Mouse (Mus musculus) heart, embryonic 16.5 days (tissue): ENCODE measurements around the gene Cfhr1. TPM values are rescaled to one million over a fixed set of nuclear protein-coding genes. Genes with fewer than 3 reads are reported as not detected.

Experiments used
- ATAC-seq: fragments of 200-750 bp; cut with Nextera tagmentation; replicated peaks from 2 replicates; pipeline ENCODE4 v1.8.0; 2017; ENCODE audit warnings: moderate number of reproducible peaks; ENCODE audit not compliant: insufficient read depth, low FRiP score; ENCODE audit errors: extremely low read depth
- H3K27ac ChIP-seq: fragments of 300-500 bp; sonication (generic); 2 replicates; pipeline ENCODE4 v1.5.1; 2014; ENCODE audit warnings: mild to moderate bottlenecking, low read length, control low read depth, moderate library complexity
- H3K27me3 ChIP-seq: fragments of 300-500 bp; sonication (generic); 2 replicates; pipeline ENCODE4 v1.6.1; 2014; ENCODE audit warnings: low read length, mixed read lengths; ENCODE audit not compliant: control insufficient read depth, insufficient read depth
- H3K36me3 ChIP-seq: fragments of 300-500 bp; sonication (generic); 2 replicates; pipeline ENCODE4 v1.6.1; 2014; ENCODE audit not compliant: control insufficient read depth, insufficient read depth
- H3K4me1 ChIP-seq: fragments of 300-500 bp; sonication (generic); 2 replicates; pipeline ENCODE4 v1.6.1; 2014; ENCODE audit warnings: low read length, mixed read lengths; ENCODE audit not compliant: control insufficient read depth, insufficient read depth
- H3K4me2 ChIP-seq: fragments of 300-500 bp; sonication (generic); 2 replicates; pipeline ENCODE4 v1.6.1; 2014; ENCODE audit warnings: low read depth, mild to moderate bottlenecking, control low read depth, low read length
- H3K4me3 ChIP-seq: fragments of 300-500 bp; sonication (generic); 2 replicates; pipeline ENCODE4 v1.5.1; 2014; ENCODE audit warnings: mild to moderate bottlenecking, control low read depth, low read length
- H3K9ac ChIP-seq: fragments of 300-500 bp; sonication (generic); 2 replicates; pipeline ENCODE4 v1.6.1; 2014; ENCODE audit warnings: low read length, control low read depth
- H3K9me3 ChIP-seq: fragments of 300-500 bp; sonication (generic); replicated peaks from 2 replicates; pipeline ENCODE4 v1.6.1; 2016; ENCODE audit warnings: low read length; ENCODE audit not compliant: control insufficient read depth
- WGBS: fragments of 180-500 bp; shearing (Covaris S2); extraction: QIAGEN DNeasy Blood & Tissue Kit; methylation state at CpG from one replicate; pipeline ENCODE4 v1.1.7; 2014; 5-methylcytosine and 5-hydroxymethylcytosine counted together
- polyA plus RNA-seq: library from polyadenylated mRNA; unstranded; fragments of >200 nt; fragmentation: Nextera tagmentation; extraction: Ambion mirVana; gene quantifications from 2 replicates; pipeline ENCODE4 v1.2.1, GENCODE M21; 2015

Gene Cfhr1
- polyA plus RNA-seq, result not detected in 2 replicates

- 64% methylated on average over 1 of the region's 1 CpGs for WGBS
- no peaks in the 10 kb centered on the region for H3K4me1 ChIP-seq
- H3K9ac ChIP-seq, result no peak within 1 kb of the TSS
- no peak within 1 kb of the TSS for H3K27ac ChIP-seq
- no peak for ATAC-seq
- H3K9me3 ChIP-seq, result no peaks in the 10 kb centered on the region
- no peaks in the 10 kb centered on the region for H3K27me3 ChIP-seq
- H3K4me3 ChIP-seq, result no peak within 1 kb of the TSS
- no peak within 1 kb of the TSS for H3K4me2 ChIP-seq
- H3K36me3 ChIP-seq, result no peaks in the 10 kb centered on the region
Observed at GRCm38 (mm10) chr1:139560024-139560423, at the start of gene Cfhr1. Gene Cfhr1, minus strand, starts transcription at chr1:139560272.

- Histone ChIP-seq H3K9me3 (no peaks in the 10 kb centered on the region), H3K27ac (no peak overlapping the region), H3K27me3 (no peaks in the 10 kb centered on the region), H3K4me1 (no peaks in the 10 kb centered on the region), H3K4me2 (no peak overlapping the region), H3K36me3 (no peaks in the 10 kb centered on the region), H3K9ac (no peak overlapping the region), H3K4me3 (no peak overlapping the region)
- WGBS, result 77% methylated on average over 1 of the region's 1 CpGs
- ATAC-seq, result no peak
Observed at GRCm38 (mm10) chr1:139551311-139551710, 8.8 kb downstream of the Cfhr1 start.

- no peak for ATAC-seq
- 64% methylated on average over 1 of the region's 1 CpGs for WGBS
- Histone ChIP-seq H3K9me3 (no peaks in the 10 kb centered on the region), H3K4me1 (no peaks in the 10 kb centered on the region), H3K4me3 (no peak overlapping the region), H3K4me2 (no peak overlapping the region), H3K27ac (no peak overlapping the region), H3K27me3 (no peaks in the 10 kb centered on the region), H3K36me3 (no peaks in the 10 kb centered on the region), H3K9ac (no peak overlapping the region)
Observed at GRCm38 (mm10) chr1:139548536-139548935, 11.5 kb downstream of the Cfhr1 start.

- Histone ChIP-seq H3K27me3 (no peaks in the 10 kb centered on the region), H3K9me3 (no peaks in the 10 kb centered on the region), H3K4me1 (no peaks in the 10 kb centered on the region), H3K4me3 (no peak overlapping the region), H3K27ac (no peak overlapping the region), H3K4me2 (no peak overlapping the region), H3K9ac (no peak overlapping the region), H3K36me3 (no peaks in the 10 kb centered on the region)
- 85% methylated on average over 12 of the region's 12 CpGs for WGBS
- ATAC-seq, result no peak
Observed at GRCm38 (mm10) chr1:139514556-139514955, 45.5 kb downstream of the Cfhr1 start.

- Histone ChIP-seq H3K4me3 (no peak within 1 kb of the TSS), H3K27me3 (no peaks in the 10 kb centered on the region), H3K9me3 (no peaks in the 10 kb centered on the region), H3K4me1 (no peaks in the 10 kb centered on the region), H3K9ac (no peak within 1 kb of the TSS), H3K27ac (no peak within 1 kb of the TSS), H3K4me2 (no peak within 1 kb of the TSS), H3K36me3 (0 out of 2 replicates have a peak, but pooled peaks cover under 1% of the 10 kb centered on the region)
- no peak for ATAC-seq
- WGBS, result 79% methylated on average over 3 of the region's 3 CpGs
Observed at GRCm38 (mm10) chr1:139501258-139501752, 58.8 kb downstream of the Cfhr1 start, which contains the start of gene F13b. Gene F13b, plus strand, starts transcription at chr1:139501702.

GRCm38 (mm10) chr1:139499751-139500150, 60.3 kb downstream of the Cfhr1 start:
- Histone ChIP-seq H3K4me2 (no peak overlapping the region), H3K9ac (no peak overlapping the region), H3K9me3 (no peaks in the 10 kb centered on the region), H3K27me3 (no peaks in the 10 kb centered on the region), H3K27ac (no peak overlapping the region), H3K4me3 (no peak overlapping the region), H3K4me1 (no peaks in the 10 kb centered on the region), H3K36me3 (peaks cover 9% of the 10 kb centered on the region; the same call in 1 of the 2 replicates)
- ATAC-seq, result no peak

Other genes starting within 250 kb of the Cfhr1 start
- gene Crb1, start 183.2 kb downstream of the Cfhr1 start, polyA plus RNA-seq, result 0.12 and 0.27 TPM in 2 replicates
- 6.3 and 7.0 TPM in 2 replicates for gene Zbtb41, start 138.0 kb downstream of the Cfhr1 start, polyA plus RNA-seq
- 9.8 and 10.3 TPM in 2 replicates for gene Aspm, start 105.5 kb downstream of the Cfhr1 start, polyA plus RNA-seq
- gene F13b, start 58.6 kb downstream of the Cfhr1 start, polyA plus RNA-seq, result not detected in 2 replicates
- 0.06 TPM in 1 of 2 replicates, not detected in the other for gene Gm4788, start 221.0 kb upstream of the Cfhr1 start, polyA plus RNA-seq